Mouse (Mus musculus) testis, adult 2 months (tissue): ENCODE measurements around the gene Tmem120b.

ENCODE experiments used
- CTCF ChIP-seq: fragments of 200-500 bp; IDR thresholded peaks from 2 replicates; pipeline ENCODE4 v1.5.1; 2012; ENCODE audit warnings: low read depth, mild to moderate bottlenecking, inconsistent platforms, low read length, moderate library complexity; ENCODE audit not compliant: control insufficient read depth, insufficient read depth, insufficient replicate concordance
- POLR2A ChIP-seq: fragments of 200-500 bp; IDR thresholded peaks from 2 replicates; pipeline ENCODE4 v1.6.1; 2012; ENCODE audit warnings: low read depth, mild to moderate bottlenecking, inconsistent platforms, low read length, moderate library complexity; ENCODE audit not compliant: control insufficient read depth

DNA sequence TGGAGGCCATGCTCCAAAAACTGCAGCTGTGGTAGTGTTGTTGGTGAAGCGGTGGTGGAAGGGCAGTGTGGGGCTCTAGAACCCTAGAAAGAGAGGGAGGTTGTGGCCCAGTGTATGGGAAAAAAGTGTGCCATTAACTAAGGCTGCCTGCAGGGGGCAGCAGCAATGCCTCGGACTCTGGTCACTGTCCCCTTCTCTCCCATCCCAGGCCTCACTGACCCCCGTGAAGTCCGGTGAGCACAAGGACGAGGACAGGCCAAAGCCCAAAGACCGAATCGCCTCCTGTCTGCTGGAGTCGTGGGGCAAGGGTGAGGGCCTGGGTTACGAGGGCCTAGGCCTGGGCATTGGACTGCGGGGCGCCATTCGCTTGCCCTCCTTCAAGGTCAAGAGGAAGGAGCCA, 88.5 kb downstream of the Tmem120b start:
- TF ChIP-seq CTCF (peak; percentile 68; the same call in 1 of the 2 replicates), POLR2A (no peak)
